Mouse (Mus musculus): Measurements from ENCODE around the gene Aldh16a1.

GRCm38 (mm10) chr7:45198435-45198834 is 44.1 kb upstream of the Aldh16a1 start:
- TF ChIP-seq CTCF (IDR thresholded peaks at IDR 0.05; ENCODE audit: low read depth, low read length), result peak; percentile 94
- TF ChIP-seq POLR2A (IDR thresholded peaks at IDR 0.05; ENCODE audit: insufficient read depth, low read length), result no peak
- TF ChIP-seq EP300 (IDR thresholded peaks at IDR 0.05; ENCODE audit: insufficient read depth, low read depth, low read length), result no peak
